ENCODE assay signal across 9 mouse cellular contexts in genomic region chr4:152799392-152799791, GRCm38 (mm10).
DNase-seq lines count a peak whose midpoint lies in the region; ATAC-seq and TF ChIP-seq lines count a peak whose summit lies in the region.
"Had no signal": no experiment of that assay in that cellular context is flagged by ENCODE, and none has a peak within 500 bp of the region (broad histone marks: within the 10 kb centered on the region; RNA-seq: fewer than 3 reads in every experiment).

No protein-coding gene starts in this region.

- no peak overlapping the region for H3K4me2 ChIP-seq in lung, embryonic 15.5 days
- H3K4me2 ChIP-seq: midbrain, embryonic 12.5 days had no signal

- H3K36me3 ChIP-seq in megakaryocyte, embryonic 14.5 days (replicated peaks; ENCODE audit: low read length) = no peaks in the 10 kb centered on the region
- H3K36me3 ChIP-seq in lung, embryonic 15.5 days = no peaks in the 10 kb centered on the region
- no peaks in the 10 kb centered on the region for H3K36me3 ChIP-seq in thymus, adult 2 months (ENCODE audit: control insufficient read depth, insufficient read depth, low read length)
- H3K36me3 ChIP-seq: midbrain, embryonic 12.5 days had no signal

- DNase-seq in embryo, embryonic 10 days (ENCODE audit: low spot score) = peak; percentile 97
- peak; percentile 39 for DNase-seq in kidney, adult 11 months
- DNase-seq in urinary bladder, postnatal 36 days (ENCODE audit: low spot score in 2 of 2) = peak; percentile 2 to 45
- no peak for DNase-seq in thymus, adult 2 months
- DNase-seq in frontal cortex, postnatal 14 days (ENCODE audit: low spot score in 2 of 2) = no peak

- no peak for TF ChIP-seq CTCF in thymus, adult 2 months (IDR thresholded peaks at IDR 0.05; ENCODE audit: borderline replicate concordance, control insufficient read depth, extremely low read depth, insufficient read depth, low read length, poor library complexity)

- TF ChIP-seq POLR2A in thymus, adult 2 months (IDR thresholded peaks at IDR 0.05; ENCODE audit: control insufficient read depth, extremely low read depth, insufficient read depth, low read length, poor library complexity) = no peak

- ATAC-seq in megakaryocyte, adult 5-6 weeks (ENCODE audit: poor library complexity, severe bottlenecking) = no peak
- ATAC-seq in lung, embryonic 15.5 days (ENCODE audit: borderline replicate concordance, extremely low read depth, low FRiP score, low TSS enrichment) = peak; percentile 68

- peaks cover 98% of the 10 kb centered on the region for H3K9me3 ChIP-seq in megakaryocyte, embryonic 14.5 days
- no peaks in the 10 kb centered on the region for H3K9me3 ChIP-seq in lung, embryonic 15.5 days
- H3K9me3 ChIP-seq: midbrain, embryonic 12.5 days had no signal

- peak overlapping the region; percentile 69 for H3K4me3 ChIP-seq in megakaryocyte, embryonic 14.5 days (replicated peaks)
- no peak overlapping the region for H3K4me3 ChIP-seq in lung, embryonic 15.5 days
- no peak overlapping the region for H3K4me3 ChIP-seq in thymus, adult 2 months (ENCODE audit: control insufficient read depth, insufficient read depth, low read length)
- H3K4me3 ChIP-seq: midbrain, embryonic 12.5 days had no signal

- H3K27me3 ChIP-seq in megakaryocyte, embryonic 14.5 days (replicated peaks) = no peaks in the 10 kb centered on the region
- no peaks in the 10 kb centered on the region for H3K27me3 ChIP-seq in lung, embryonic 15.5 days
- no peaks in the 10 kb centered on the region for H3K27me3 ChIP-seq in thymus, adult 2 months (ENCODE audit: control insufficient read depth, insufficient read depth, low read length)

- 12% methylated on average over 10 of the region's 10 CpGs for WGBS in lung, embryonic 15.5 days
- 23% methylated on average over 10 of the region's 10 CpGs for WGBS in thymus, adult 2 months

- H3K27ac ChIP-seq in lung, embryonic 15.5 days = no peak overlapping the region
- no peak overlapping the region for H3K27ac ChIP-seq in thymus, adult 2 months (ENCODE audit: control insufficient read depth, insufficient read depth, low read length)
- H3K27ac ChIP-seq: midbrain, embryonic 12.5 days had no signal

- no peak overlapping the region for H3K9ac ChIP-seq in lung, embryonic 15.5 days
- H3K9ac ChIP-seq: midbrain, embryonic 12.5 days had no signal

- H3K4me1 ChIP-seq in megakaryocyte, embryonic 14.5 days = no peaks in the 10 kb centered on the region
- no peaks in the 10 kb centered on the region for H3K4me1 ChIP-seq in lung, embryonic 15.5 days
- no peaks in the 10 kb centered on the region for H3K4me1 ChIP-seq in thymus, adult 2 months (replicated peaks; ENCODE audit: control insufficient read depth, insufficient read depth, low read length)
- H3K4me1 ChIP-seq: midbrain, embryonic 12.5 days had no signal

Comparison
In these comparisons a context has a peak if more than half of its experiments do, and no peak if none do; other contexts are left out.
1. DNase-seq: peak in embryo, embryonic 10 days (single experiment), kidney, adult 11 months (single experiment) and urinary bladder, postnatal 36 days (2 of 2); none in thymus, adult 2 months (single experiment) and frontal cortex, postnatal 14 days (0 of 2).